Mouse (Mus musculus) liver, postnatal 0 days (tissue): ENCODE data around the gene Obp2b. TPM values are rescaled to one million over a fixed set of nuclear protein-coding genes. Genes with fewer than 3 reads are reported as not detected.
"Not testable (repeated sequence)": the region's sequence is repeated elsewhere in the genome, so short reads cannot be mapped to it uniquely, and the experiment has no call there.

Source experiments
- ATAC-seq: fragments of 200-750 bp; cut with Nextera tagmentation; 2 replicates; pipeline ENCODE4 v1.8.0; 2017; ENCODE audit warnings: mild to moderate bottlenecking, moderate library complexity
- DNase-seq: peaks from one replicate; pipeline ENCODE4 v3.0.0-alpha.2; 2016
- H3K27ac ChIP-seq: fragments of 300-500 bp; sonication (generic); 2 replicates; pipeline ENCODE4 v1.5.1; 2014; ENCODE audit warnings: antibody characterized with exemption, moderate library complexity, mild to moderate bottlenecking, low read depth
- H3K27me3 ChIP-seq: fragments of 300-500 bp; sonication (generic); 2 replicates; pipeline ENCODE4 v1.6.1; 2014; ENCODE audit warnings: low read length, control low read depth, mixed read lengths; ENCODE audit not compliant: insufficient read depth
- H3K36me3 ChIP-seq: fragments of 300-500 bp; sonication (generic); replicated peaks from 2 replicates; pipeline ENCODE4 v1.6.1; 2014; ENCODE audit warnings: mild to moderate bottlenecking, control low read depth, low read length, moderate library complexity, mixed read lengths; ENCODE audit not compliant: insufficient read depth
- H3K4me1 ChIP-seq: fragments of 300-500 bp; sonication (generic); 2 replicates; pipeline ENCODE4 v1.6.1; 2014; ENCODE audit warnings: antibody characterized with exemption, mild to moderate bottlenecking, control low read depth; ENCODE audit not compliant: insufficient read depth
- H3K4me2 ChIP-seq: fragments of 300-500 bp; sonication (generic); 2 replicates; pipeline ENCODE4 v1.6.1; 2014; ENCODE audit warnings: low read depth, mild to moderate bottlenecking, low read length, moderate library complexity, mixed read lengths
- H3K4me3 ChIP-seq: fragments of 300-500 bp; sonication (generic); 2 replicates; pipeline ENCODE4 v1.5.1; 2014; ENCODE audit warnings: low read depth, low read length
- H3K9ac ChIP-seq: fragments of 300-500 bp; sonication (generic); replicated peaks from 2 replicates; pipeline ENCODE4 v1.6.1; 2014; ENCODE audit warnings: mild to moderate bottlenecking, moderate library complexity
- H3K9me3 ChIP-seq: fragments of 300-500 bp; sonication (generic); 2 replicates; pipeline ENCODE4 v1.6.1; 2016; ENCODE audit warnings: mild to moderate bottlenecking, control low read depth, low read length, mixed read lengths
- CTCF ChIP-seq: sonication (generic); IDR thresholded peaks from 2 replicates; pipeline ENCODE4 v1.5.1; 2016; ENCODE audit warnings: antibody characterized with exemption, low read depth
- EP300 ChIP-seq: IDR thresholded peaks from 2 replicates; pipeline ENCODE4 v1.6.1; 2016; ENCODE audit warnings: antibody characterized with exemption, low read depth, mild to moderate bottlenecking
- WGBS: fragments of 180-500 bp; shearing (Covaris S2); extraction: QIAGEN DNeasy Blood & Tissue Kit; methylation state at CpG from one replicate; pipeline ENCODE4 v1.1.7; 2014; ENCODE audit not compliant: insufficient replicate concordance; 5-methylcytosine and 5-hydroxymethylcytosine counted together
- polyA plus RNA-seq: library from polyadenylated mRNA; unstranded; fragments of >200 nt; fragmentation: Nextera tagmentation; extraction: Ambion mirVana; gene quantifications from 2 replicates; pipeline ENCODE4 v1.2.1, GENCODE M21; 2015

Obp2b gene
- polyA plus RNA-seq, 1 experiment from 2014 or later, result not detected

DNA sequence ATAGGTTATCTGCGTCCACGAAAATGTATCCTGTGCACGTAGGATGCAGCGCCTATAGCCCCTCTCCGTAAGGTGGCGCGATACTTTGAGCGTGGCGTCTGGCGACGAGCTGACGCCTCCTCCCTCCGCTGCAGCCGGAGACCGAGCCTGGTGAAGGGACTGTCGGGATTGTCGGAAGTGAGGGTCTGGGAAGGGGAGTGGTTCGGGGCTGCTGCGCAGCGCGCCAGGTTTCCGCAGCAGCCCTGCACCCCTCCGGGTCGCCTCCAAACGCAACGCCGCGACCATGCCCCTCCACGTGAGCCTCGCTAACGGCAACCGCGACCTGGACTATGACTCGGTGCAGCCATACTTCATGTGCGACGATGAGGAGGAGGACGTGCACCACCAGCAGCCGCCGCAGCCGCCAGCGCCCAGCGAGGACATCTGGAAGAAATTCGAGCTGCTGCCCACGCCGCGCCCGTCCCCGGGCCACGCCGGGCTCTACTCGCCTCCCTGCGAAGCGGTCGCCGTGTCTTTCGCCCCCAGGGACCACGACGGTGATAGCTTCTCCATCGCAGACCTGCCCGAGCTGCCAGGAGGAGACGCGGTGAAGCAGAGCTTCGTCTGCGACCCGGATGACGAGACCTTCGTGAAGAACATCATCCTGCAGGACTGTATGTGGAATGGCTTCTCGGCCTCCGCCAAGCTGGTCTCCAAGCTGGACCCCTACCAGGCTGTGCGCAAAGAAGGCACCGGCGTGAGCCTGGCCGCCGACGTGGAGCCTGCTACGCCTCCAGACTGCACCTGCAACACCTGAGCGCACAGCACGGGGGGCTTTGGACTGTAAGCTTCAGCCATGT, 29.9 kb upstream of the Obp2b start, which contains the start of gene Bmyc:
Gene Bmyc, plus strand, starts transcription at position 97 of the 839 bp plus-strand sequence.
- no peak within 1 kb of the TSS for H3K27ac ChIP-seq
- H3K4me1 ChIP-seq, result peaks cover 8% of the 10 kb centered on the region
- WGBS, result under 1% methylated on average over 75 of the region's 78 CpGs
- ATAC-seq (peak; percentile 72), DNase-seq (peak; percentile 58)
- H3K9ac ChIP-seq, result peak within 1 kb of the TSS; percentile 55
- H3K36me3 ChIP-seq, result no peaks in the 10 kb centered on the region
- no peaks in the 10 kb centered on the region for H3K9me3 ChIP-seq
- no peaks in the 10 kb centered on the region for H3K27me3 ChIP-seq
- peak within 1 kb of the TSS; percentile 86 for H3K4me2 ChIP-seq
- no peak for TF ChIP-seq EP300
- TF ChIP-seq CTCF, result peak; percentile 61
- H3K4me3 ChIP-seq, result peak within 1 kb of the TSS; percentile 60

DNA sequence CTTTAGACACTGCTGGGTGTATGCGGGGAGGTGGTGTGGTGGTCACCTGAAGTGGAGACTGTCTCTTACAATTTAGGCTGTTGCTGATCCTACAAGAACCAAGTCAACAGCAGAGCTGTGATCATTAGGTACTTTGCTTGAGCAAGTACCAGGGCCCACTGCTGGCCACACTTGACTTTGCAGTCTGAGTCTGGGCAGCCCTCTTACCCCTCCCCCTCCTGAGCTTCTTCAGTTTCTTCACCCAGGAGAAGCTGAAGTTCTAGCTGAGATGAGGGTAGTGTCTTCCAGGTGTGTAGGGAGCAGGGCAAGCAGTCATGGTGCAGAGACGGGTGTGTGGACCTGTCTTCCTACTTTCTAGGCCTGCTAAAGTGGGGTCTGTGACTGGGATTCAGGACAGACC, 28.7 kb upstream of the Obp2b start:
- Histone ChIP-seq H3K9me3 (no peaks in the 10 kb centered on the region), H3K36me3 (no peaks in the 10 kb centered on the region), H3K9ac (no peak overlapping the region), H3K27me3 (no peaks in the 10 kb centered on the region), H3K4me1 (peaks cover 8% of the 10 kb centered on the region), H3K4me2 (0 out of 2 replicates have a peak overlapping the region, but pooled peaks have one; percentile 34), H3K4me3 (no peak overlapping the region), H3K27ac (no peak overlapping the region)
- peak; percentile 17; the same call in 1 of the 2 replicates for TF ChIP-seq CTCF
- TF ChIP-seq EP300, result no peak
- 61% methylated on average over 2 of the region's 2 CpGs for WGBS
- ATAC-seq (no peak), DNase-seq (peak; percentile 17)

DNA sequence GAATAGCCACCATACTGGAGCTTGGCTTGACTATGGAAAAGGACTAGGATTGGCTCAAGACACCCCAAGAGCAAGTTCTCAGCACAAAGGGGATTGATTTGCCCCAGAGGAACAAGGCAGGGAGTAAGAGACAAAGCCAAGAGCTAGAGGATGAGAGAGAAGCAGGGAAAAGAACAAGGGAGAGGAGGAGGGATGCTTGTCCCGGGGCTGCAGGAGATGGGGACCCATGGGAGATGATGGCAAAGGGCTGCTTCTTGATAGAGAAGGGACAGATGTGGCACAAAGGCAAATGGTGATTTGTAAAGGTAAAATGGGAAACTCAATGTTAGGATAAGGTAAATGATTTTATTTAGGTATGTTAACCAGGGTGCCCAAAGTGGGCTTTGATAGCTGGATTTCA, 27.8 kb upstream of the Obp2b start:
- ATAC-seq, H3K4me1 ChIP-seq, DNase-seq, H3K9ac ChIP-seq, H3K27ac ChIP-seq, H3K36me3 ChIP-seq, H3K9me3 ChIP-seq, H3K4me2 ChIP-seq, H3K4me3 ChIP-seq, H3K27me3 ChIP-seq: not testable (repeated sequence)
- WGBS, result 84% methylated on average over 1 of the region's 1 CpGs

DNA sequence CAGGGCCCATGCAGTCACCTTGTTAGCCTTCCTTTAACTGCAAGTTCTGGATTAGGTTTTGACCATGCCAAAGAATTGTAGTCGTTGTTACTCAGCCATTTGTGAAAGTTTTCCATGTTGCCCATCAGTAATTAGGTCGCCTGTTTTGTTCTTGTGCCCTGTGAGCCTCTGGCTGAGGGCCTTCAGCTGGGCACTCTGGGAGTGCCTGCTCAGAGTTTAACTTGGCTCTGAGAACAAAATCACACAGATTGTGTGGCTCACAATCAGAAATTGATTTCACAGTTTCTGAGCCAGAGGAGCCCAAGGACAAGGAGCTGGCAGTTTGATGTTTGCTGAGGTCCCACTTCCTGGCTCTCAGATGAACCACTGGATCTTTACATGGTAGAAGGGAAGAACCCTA, 27.0 kb upstream of the Obp2b start:
- 74% methylated on average over 2 of the region's 2 CpGs for WGBS
- H3K4me1 ChIP-seq, H3K4me2 ChIP-seq, H3K27me3 ChIP-seq, H3K36me3 ChIP-seq, DNase-seq, ATAC-seq, H3K9me3 ChIP-seq, H3K27ac ChIP-seq, H3K9ac ChIP-seq, H3K4me3 ChIP-seq: not testable (repeated sequence)

DNA sequence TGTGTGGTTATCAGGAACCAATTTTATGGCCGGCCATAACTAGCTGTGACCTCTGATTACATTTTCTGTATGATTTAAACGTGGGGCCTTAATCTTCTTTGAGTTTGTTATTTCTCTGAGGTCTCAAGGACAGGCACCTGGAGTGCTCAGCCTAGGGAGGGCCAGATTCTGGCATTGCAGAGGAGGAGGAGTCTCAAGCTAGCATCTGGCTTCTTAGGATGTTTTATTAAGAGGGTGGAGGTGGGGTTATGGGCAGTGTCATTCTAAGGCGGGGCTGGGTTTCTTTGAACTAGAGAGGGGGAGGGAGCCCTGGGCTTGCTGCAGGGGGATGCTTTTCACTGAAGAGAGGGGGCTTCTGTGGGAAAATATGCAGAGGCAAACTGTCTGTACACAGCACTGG, 25.2 kb upstream of the Obp2b start:
- H3K36me3 ChIP-seq, H3K4me1 ChIP-seq, H3K4me2 ChIP-seq, H3K4me3 ChIP-seq, H3K9ac ChIP-seq, H3K27ac ChIP-seq, H3K27me3 ChIP-seq, H3K9me3 ChIP-seq, ATAC-seq: not testable (repeated sequence)
- WGBS, result 49% methylated on average over 3 of the region's 3 CpGs
- DNase-seq, result peak; percentile 1

DNA sequence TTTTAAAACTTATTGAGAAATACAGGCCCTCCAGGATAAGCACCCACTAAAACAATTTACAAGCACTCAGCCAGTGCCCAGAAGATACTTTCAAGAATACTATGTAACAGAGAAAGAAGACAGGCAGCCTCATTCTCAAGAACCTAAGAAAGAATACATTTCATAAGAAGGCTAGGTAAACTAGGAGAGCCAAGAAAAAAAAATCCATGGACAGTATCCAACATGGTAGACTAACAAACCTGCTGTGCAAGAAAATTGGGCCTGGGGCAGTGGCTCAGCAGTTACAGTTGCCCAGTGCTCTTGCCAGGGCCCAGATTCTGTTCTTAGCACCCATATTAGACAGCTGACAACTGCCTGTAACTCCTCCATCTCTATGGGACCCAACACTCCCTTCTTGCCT, 19.6 kb upstream of the Obp2b start:
- no peak for DNase-seq
- ATAC-seq, result no peak
- Histone ChIP-seq H3K9ac (no peak overlapping the region), H3K4me2 (no peak overlapping the region), H3K27me3 (no peaks in the 10 kb centered on the region), H3K27ac (no peak overlapping the region), H3K4me3 (no peak overlapping the region), H3K9me3 (no peaks in the 10 kb centered on the region), H3K4me1 (no peaks in the 10 kb centered on the region), H3K36me3 (no peaks in the 10 kb centered on the region)
- TF ChIP-seq CTCF (no peak), EP300 (no peak)
